ENCODE assay signal across 9 mouse cellular contexts in the genomic region with DNA sequence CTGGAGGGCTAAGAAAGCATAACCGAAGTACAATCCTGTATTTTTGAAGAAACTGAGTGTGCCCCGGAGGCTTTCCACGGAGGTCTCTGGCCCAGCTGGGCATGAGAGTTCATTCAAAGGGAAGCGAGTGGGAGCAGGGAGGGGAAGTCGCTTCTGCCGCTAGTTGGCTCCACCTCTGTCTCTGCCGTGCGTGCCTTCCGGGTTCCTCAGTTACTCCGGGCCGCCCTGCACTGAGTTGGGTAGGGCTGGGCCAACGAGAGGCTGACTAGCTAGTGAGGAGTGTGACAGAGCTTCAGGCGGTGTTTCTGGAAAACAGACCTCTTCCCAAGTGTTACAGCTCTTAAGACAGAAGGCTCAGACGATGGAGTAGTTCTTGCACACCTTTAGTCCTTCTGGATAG. TPM values are rescaled to one million over a fixed set of nuclear protein-coding genes. Genes with fewer than 3 reads are reported as not detected.
DNase-seq lines count a peak whose midpoint lies in the region; ATAC-seq and TF ChIP-seq lines count a peak whose summit lies in the region.
"Had no signal": no experiment of that assay in that cellular context is flagged by ENCODE, and none has a peak within 500 bp of the region (broad histone marks: within the 10 kb centered on the region; RNA-seq: fewer than 3 reads in every experiment).

No protein-coding gene starts in this region.

- H3K9ac ChIP-seq in embryonic facial prominence, embryonic 13.5 days = no peak overlapping the region
- no peak overlapping the region for H3K9ac ChIP-seq in intestine, postnatal 0 days (ENCODE audit: low read depth, low read length)

- H3K4me2 ChIP-seq in embryonic facial prominence, embryonic 13.5 days = peak overlapping the region; percentile 31
- peak overlapping the region; percentile 13 for H3K4me2 ChIP-seq in intestine, postnatal 0 days (replicated peaks; ENCODE audit: low read depth)

- H3K27me3 ChIP-seq in E14TG2a.4 (ENCODE audit: insufficient read depth, low read length) = peaks cover 2% of the 10 kb centered on the region
- H3K27me3 ChIP-seq in embryonic facial prominence, embryonic 13.5 days = no peaks in the 10 kb centered on the region
- no peaks in the 10 kb centered on the region for H3K27me3 ChIP-seq in intestine, postnatal 0 days (replicated peaks; ENCODE audit: control insufficient read depth, insufficient read depth, low read length)
- no peaks in the 10 kb centered on the region for H3K27me3 ChIP-seq in thymus, adult 2 months (ENCODE audit: control insufficient read depth, insufficient read depth, low read length)
- H3K27me3 ChIP-seq: Patski had no signal

- TF ChIP-seq POLR2A in thymus, adult 2 months (IDR thresholded peaks at IDR 0.05; ENCODE audit: control insufficient read depth, extremely low read depth, insufficient read depth, low read length, poor library complexity) = no peak

- no peaks in the 10 kb centered on the region for H3K9me3 ChIP-seq in E14TG2a.4 (ENCODE audit: low read length)
- no peaks in the 10 kb centered on the region for H3K9me3 ChIP-seq in embryonic facial prominence, embryonic 13.5 days
- H3K9me3 ChIP-seq in intestine, postnatal 0 days (ENCODE audit: control insufficient read depth) = no peaks in the 10 kb centered on the region

- no peaks in the 10 kb centered on the region for H3K36me3 ChIP-seq in E14TG2a.4 (ENCODE audit: insufficient read depth, low read length)
- no peaks in the 10 kb centered on the region for H3K36me3 ChIP-seq in embryonic facial prominence, embryonic 13.5 days
- H3K36me3 ChIP-seq in intestine, postnatal 0 days (ENCODE audit: control insufficient read depth, insufficient read depth) = no peaks in the 10 kb centered on the region
- no peaks in the 10 kb centered on the region for H3K36me3 ChIP-seq in thymus, adult 2 months (ENCODE audit: control insufficient read depth, insufficient read depth, low read length)

- peak; percentile 47 for DNase-seq in gastrocnemius, adult 2 months
- DNase-seq in gastrocnemius, postnatal 36 days = no peak
- DNase-seq in lung, postnatal 4 days = peak; percentile 59 to 61
- peak; percentile 63 for DNase-seq in thymus, adult 2 months
- no peak for DNase-seq in layer of hippocampus, adult 18-20 months (ENCODE audit: low spot score in 2 of 2)

- peaks cover 37% of the 10 kb centered on the region for H3K4me1 ChIP-seq in E14TG2a.4 (replicated peaks; ENCODE audit: low read depth, low read length)
- H3K4me1 ChIP-seq in embryonic facial prominence, embryonic 13.5 days = peaks cover 8% of the 10 kb centered on the region
- no peaks in the 10 kb centered on the region; the same call in 1 of the 2 replicates for H3K4me1 ChIP-seq in intestine, postnatal 0 days (replicated peaks; ENCODE audit: control insufficient read depth, insufficient read depth, low read length)
- H3K4me1 ChIP-seq in thymus, adult 2 months (replicated peaks; ENCODE audit: control insufficient read depth, insufficient read depth, low read length) = peaks cover 4% of the 10 kb centered on the region; the same call in 1 of the 2 replicates

- 15% methylated on average over 14 of the region's 14 CpGs for WGBS in embryonic facial prominence, embryonic 13.5 days
- WGBS in intestine, postnatal 0 days = 18% methylated on average over 14 of the region's 14 CpGs
- 32% methylated on average over 14 of the region's 14 CpGs for WGBS in thymus, adult 2 months

- ATAC-seq in embryonic facial prominence, embryonic 13.5 days (ENCODE audit: insufficient number of reproducible peaks, insufficient read depth, low FRiP score, low TSS enrichment, low read depth) = no peak
- ATAC-seq in intestine, postnatal 0 days = peak; percentile 31; the same call in 1 of the 2 replicates
- ATAC-seq: Patski had no signal

- intact Hi-C loops in gastrocnemius, adult 2 months (cut with DNase I) = no loop called here
- intact Hi-C loops in gastrocnemius, postnatal 36 days (cut with DNase I) = no loop called here

- peak overlapping the region; percentile 3; the same call in 1 of the 2 replicates for H3K4me3 ChIP-seq in gastrocnemius, adult 2 months
- peak overlapping the region; percentile 43 for H3K4me3 ChIP-seq in E14TG2a.4 (replicated peaks; ENCODE audit: low read length)
- no peak overlapping the region for H3K4me3 ChIP-seq in embryonic facial prominence, embryonic 13.5 days
- H3K4me3 ChIP-seq in intestine, postnatal 0 days (ENCODE audit: low read depth, low read length) = no peak overlapping the region
- H3K4me3 ChIP-seq in thymus, adult 2 months (ENCODE audit: control insufficient read depth, insufficient read depth, low read length) = no peak overlapping the region

- H3K27ac ChIP-seq in gastrocnemius, adult 2 months = no peak overlapping the region
- no peak overlapping the region for H3K27ac ChIP-seq in embryonic facial prominence, embryonic 13.5 days
- H3K27ac ChIP-seq in intestine, postnatal 0 days (ENCODE audit: low read depth, low read length) = no peak overlapping the region
- H3K27ac ChIP-seq in thymus, adult 2 months (ENCODE audit: control insufficient read depth, insufficient read depth, low read length) = no peak overlapping the region

- peak; percentile 41; the same call in 1 of the 2 replicates for TF ChIP-seq CTCF in gastrocnemius, adult 2 months (IDR thresholded peaks at IDR 0.05)
- peak; percentile 31 for TF ChIP-seq CTCF in E14TG2a.4 (conservative IDR thresholded peaks at IDR 0.05; ENCODE audit: low read length)
- peak; percentile 70 for TF ChIP-seq CTCF in intestine, postnatal 0 days (IDR thresholded peaks at IDR 0.05; ENCODE audit: low read depth)
- peak; percentile 47; the same call in 1 of the 2 replicates for TF ChIP-seq CTCF in thymus, adult 2 months (IDR thresholded peaks at IDR 0.05; ENCODE audit: borderline replicate concordance, control insufficient read depth, extremely low read depth, insufficient read depth, low read length, poor library complexity)

RNA-seq across cellular contexts. Expression of a gene that starts 3.9 kb away (rescaled TPM):
- 100 to 1,000 TPM; 101 to 119 TPM for total RNA-seq in gastrocnemius, adult 2 months (2021)
- 100 to 1,000 TPM in 1 of 2 experiments, 10 to 100 TPM in 1; 88.9 to 106 TPM for total RNA-seq in gastrocnemius, postnatal 36 days (2021)
- polyA plus RNA-seq in embryonic facial prominence, embryonic 13.5 days (2015; fragmentation: Nextera tagmentation; extraction: Ambion mirVana) = 112 and 116 TPM in 2 replicates
- polyA plus RNA-seq in intestine, postnatal 0 days (2015; fragmentation: Nextera tagmentation; extraction: Ambion mirVana) = 125 and 136 TPM in 2 replicates
- polyA plus RNA-seq in thymus, adult 2 months (2012; rRNA removed) = 6.9 and 12.8 TPM in 2 replicates
- total RNA-seq in layer of hippocampus, adult 18-20 months (2021) = 10 to 100 TPM; 39.6 to 41.0 TPM

RNA-seq across cellular contexts. Expression of a gene that starts 14.9 kb away (rescaled TPM):
- total RNA-seq in gastrocnemius, adult 2 months (2021) = 10 to 100 TPM; 18.9 to 22.9 TPM
- total RNA-seq in gastrocnemius, postnatal 36 days (2021) = 10 to 100 TPM; 16.0 to 17.9 TPM
- polyA plus RNA-seq in embryonic facial prominence, embryonic 13.5 days (2015; fragmentation: Nextera tagmentation; extraction: Ambion mirVana) = 41.1 and 42.0 TPM in 2 replicates
- polyA plus RNA-seq in intestine, postnatal 0 days (2015; fragmentation: Nextera tagmentation; extraction: Ambion mirVana) = 29.0 and 32.0 TPM in 2 replicates
- 5.4 and 6.3 TPM in 2 replicates for polyA plus RNA-seq in thymus, adult 2 months (2012; rRNA removed)
- 10 to 100 TPM; 29.0 to 31.3 TPM for total RNA-seq in layer of hippocampus, adult 18-20 months (2021)

RNA-seq across cellular contexts. Expression of a gene that starts 15.5 kb away (rescaled TPM):
- total RNA-seq in gastrocnemius, adult 2 months (2021) = under 1 TPM; 0.22 to 0.71 TPM
- under 1 TPM; 0.36 to 0.72 TPM for total RNA-seq in gastrocnemius, postnatal 36 days (2021)
- polyA plus RNA-seq in embryonic facial prominence, embryonic 13.5 days (2015; fragmentation: Nextera tagmentation; extraction: Ambion mirVana) = 13.3 and 15.5 TPM in 2 replicates
- 1.1 TPM in 2 replicates for polyA plus RNA-seq in intestine, postnatal 0 days (2015; fragmentation: Nextera tagmentation; extraction: Ambion mirVana)
- 5.0 and 6.0 TPM in 2 replicates for polyA plus RNA-seq in thymus, adult 2 months (2012; rRNA removed)
- 100 to 1,000 TPM; 224 to 230 TPM for total RNA-seq in layer of hippocampus, adult 18-20 months (2021)

RNA-seq across cellular contexts. Expression of a gene that starts 18.4 kb away (rescaled TPM):
- total RNA-seq in gastrocnemius, adult 2 months (2021) = 10 to 100 TPM; 16.0 to 18.2 TPM
- 10 to 100 TPM; 13.9 to 14.4 TPM for total RNA-seq in gastrocnemius, postnatal 36 days (2021)
- 42.8 and 43.3 TPM in 2 replicates for polyA plus RNA-seq in embryonic facial prominence, embryonic 13.5 days (2015; fragmentation: Nextera tagmentation; extraction: Ambion mirVana)
- 19.3 and 23.7 TPM in 2 replicates for polyA plus RNA-seq in intestine, postnatal 0 days (2015; fragmentation: Nextera tagmentation; extraction: Ambion mirVana)
- 91.7 and 104 TPM in 2 replicates for polyA plus RNA-seq in thymus, adult 2 months (2012; rRNA removed)
- 10 to 100 TPM; 77.1 to 82.3 TPM for total RNA-seq in layer of hippocampus, adult 18-20 months (2021)

RNA-seq across cellular contexts. Expression of a gene that starts 34.6 kb away (rescaled TPM):
- total RNA-seq in gastrocnemius, adult 2 months (2021) = not detected
- not detected for total RNA-seq in gastrocnemius, postnatal 36 days (2021)
- 1.9 and 2.5 TPM in 2 replicates for polyA plus RNA-seq in embryonic facial prominence, embryonic 13.5 days (2015; fragmentation: Nextera tagmentation; extraction: Ambion mirVana)
- 0.31 and 0.47 TPM in 2 replicates for polyA plus RNA-seq in intestine, postnatal 0 days (2015; fragmentation: Nextera tagmentation; extraction: Ambion mirVana)
- polyA plus RNA-seq in thymus, adult 2 months (2012; rRNA removed) = 0.18 TPM in 1 of 2 replicates, not detected in the other
- total RNA-seq in layer of hippocampus, adult 18-20 months (2021) = under 1 TPM; 0.86 to 0.97 TPM

Comparison
In these comparisons a context has a peak if more than half of its experiments do, and no peak if none do; other contexts are left out.
1. DNase-seq: peak in gastrocnemius, adult 2 months (single experiment), lung, postnatal 4 days (2 of 2) and thymus, adult 2 months (single experiment); none in gastrocnemius, postnatal 36 days (0 of 2) and layer of hippocampus, adult 18-20 months (0 of 2).
2. H3K4me3 ChIP-seq: peak in gastrocnemius, adult 2 months (single experiment) and E14TG2a.4 (single experiment); none in embryonic facial prominence, embryonic 13.5 days (single experiment), intestine, postnatal 0 days (single experiment) and thymus, adult 2 months (single experiment).
3. RNA of a gene that starts 15.5 kb away (total RNA-seq): 224 to 230 TPM in layer of hippocampus, adult 18-20 months; 0.36 to 0.72 TPM in gastrocnemius, postnatal 36 days and 0.22 to 0.71 TPM in gastrocnemius, adult 2 months; every median in the first group is over 100 times any median in the second.
4. Peak in every context shown above with its lines, with median percentiles within 50 percentile points of each other: CTCF ChIP-seq.